12 mouse cellular contexts compared by ENCODE assay signal in the genomic region with DNA sequence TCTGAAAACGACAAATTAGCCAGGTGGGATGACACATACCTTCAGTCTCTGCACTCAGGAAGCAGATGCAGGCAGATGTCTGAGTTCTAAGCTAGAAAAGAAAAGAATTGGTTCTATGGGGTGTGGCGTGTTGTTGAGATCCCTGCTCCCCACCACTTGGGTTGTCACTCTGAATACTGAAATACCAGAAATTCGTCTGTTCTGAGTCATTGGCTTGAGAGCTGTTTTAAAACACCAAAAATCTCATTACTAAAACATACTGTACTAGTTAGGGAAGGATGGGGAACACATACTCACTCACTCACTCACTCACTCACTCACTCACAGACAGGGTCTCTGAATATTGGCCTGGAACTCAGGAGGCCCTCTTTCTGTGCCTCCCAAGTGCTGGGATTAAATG. TPM values are rescaled to one million over a fixed set of nuclear protein-coding genes. Genes with fewer than 3 reads are reported as not detected.
DNase-seq lines count a peak whose midpoint lies in the region; ATAC-seq and TF ChIP-seq lines count a peak whose summit lies in the region.
"Had no signal": no experiment of that assay in that cellular context is flagged by ENCODE, and none has a peak within 500 bp of the region (broad histone marks: within the 10 kb centered on the region; RNA-seq: fewer than 3 reads in every experiment).

No protein-coding gene starts in this region.

- 45% methylated on average over 3 of the region's 3 CpGs for WGBS in kidney, postnatal 0 days
- 50% methylated on average over 3 of the region's 3 CpGs for WGBS in forebrain, postnatal 0 days
- 59% methylated on average over 3 of the region's 3 CpGs for WGBS in midbrain, embryonic 15.5 days

- peaks cover 16% of the 10 kb centered on the region for H3K4me1 ChIP-seq in kidney, postnatal 0 days (replicated peaks; ENCODE audit: insufficient read depth, low read length)
- H3K4me1 ChIP-seq in forebrain, postnatal 0 days (ENCODE audit: insufficient read depth) = peaks cover 33% of the 10 kb centered on the region
- H3K4me1 ChIP-seq in midbrain, embryonic 15.5 days = peaks cover 59% of the 10 kb centered on the region

- no peak overlapping the region for H3K4me3 ChIP-seq in kidney, postnatal 0 days (replicated peaks; ENCODE audit: low read depth, low read length)
- no peak overlapping the region for H3K4me3 ChIP-seq in forebrain, postnatal 0 days (ENCODE audit: low read depth, low read length)
- no peak overlapping the region for H3K4me3 ChIP-seq in midbrain, embryonic 15.5 days
- H3K4me3 ChIP-seq: erythroblast, embryonic 14.5 days; megakaryocyte, embryonic 14.5 days had no signal

- H3K9ac ChIP-seq in kidney, postnatal 0 days (ENCODE audit: low read depth, low read length) = peak overlapping the region; percentile 6; the same call in 1 of the 2 replicates
- H3K9ac ChIP-seq in forebrain, postnatal 0 days = no peak overlapping the region
- 0 out of 2 replicates have a peak overlapping the region, but pooled peaks have one; percentile 12 for H3K9ac ChIP-seq in midbrain, embryonic 15.5 days

- TF ChIP-seq CTCF in kidney, postnatal 0 days (IDR thresholded peaks at IDR 0.05; ENCODE audit: low read depth) = no peak
- TF ChIP-seq CTCF in forebrain, postnatal 0 days (IDR thresholded peaks at IDR 0.05; ENCODE audit: low read depth) = no peak

- ATAC-seq in kidney, postnatal 0 days (replicated peaks; ENCODE audit: low FRiP score, low read depth) = no peak
- no peak for ATAC-seq in forebrain, postnatal 0 days
- no peak for ATAC-seq in midbrain, embryonic 15.5 days (replicated peaks)

- H3K36me3 ChIP-seq in kidney, postnatal 0 days (ENCODE audit: insufficient read depth, low read length) = no peaks in the 10 kb centered on the region
- peaks cover 11% of the 10 kb centered on the region; the same call in 1 of the 2 replicates for H3K36me3 ChIP-seq in forebrain, postnatal 0 days (ENCODE audit: insufficient read depth)
- H3K36me3 ChIP-seq in midbrain, embryonic 15.5 days (replicated peaks) = no peaks in the 10 kb centered on the region

- DNase-seq in kidney, postnatal 0 days (ENCODE audit: low spot score) = no peak
- no peak for DNase-seq in kidney, adult 18-20 months
- peak; percentile 68 for DNase-seq in NIH3T3 (ENCODE audit: low read depth)
- no peak for DNase-seq in forebrain, postnatal 0 days
- no peak for DNase-seq in thymus, postnatal 4 days
- no peak for DNase-seq in urinary bladder, postnatal 25 days (ENCODE audit: low spot score)
- no peak for DNase-seq in natural killer cell, adult 2 months (ENCODE audit: low spot score in 2 of 2)
- DNase-seq: layer of hippocampus, postnatal 36 days had no signal

- H3K4me2 ChIP-seq in kidney, postnatal 0 days (ENCODE audit: low read length) = peak overlapping the region; percentile 23
- peak overlapping the region; percentile 73 for H3K4me2 ChIP-seq in forebrain, postnatal 0 days (ENCODE audit: low read depth)
- H3K4me2 ChIP-seq in midbrain, embryonic 15.5 days = peak overlapping the region; percentile 75

- no peaks in the 10 kb centered on the region for H3K9me3 ChIP-seq in kidney, postnatal 0 days (replicated peaks; ENCODE audit: low read length)
- no peaks in the 10 kb centered on the region for H3K9me3 ChIP-seq in forebrain, postnatal 0 days (ENCODE audit: low read length)
- no peaks in the 10 kb centered on the region for H3K9me3 ChIP-seq in midbrain, embryonic 15.5 days
- H3K9me3 ChIP-seq: megakaryocyte, embryonic 14.5 days had no signal

- H3K27ac ChIP-seq in kidney, postnatal 0 days = no peak overlapping the region
- no peak overlapping the region; the same call in 1 of the 2 replicates for H3K27ac ChIP-seq in forebrain, postnatal 0 days (ENCODE audit: low read depth, low read length)
- no peak overlapping the region for H3K27ac ChIP-seq in midbrain, embryonic 15.5 days

- no peaks in the 10 kb centered on the region for H3K27me3 ChIP-seq in kidney, postnatal 0 days (ENCODE audit: insufficient read depth, low read length)
- H3K27me3 ChIP-seq in forebrain, postnatal 0 days (ENCODE audit: insufficient read depth, low read length) = no peaks in the 10 kb centered on the region
- no peaks in the 10 kb centered on the region for H3K27me3 ChIP-seq in midbrain, embryonic 15.5 days (replicated peaks)
- H3K27me3 ChIP-seq: megakaryocyte, embryonic 14.5 days had no signal

RNA-seq across cellular contexts. Expression of gene Ywhae, which starts 4.3 kb away (rescaled TPM):
- 707 and 805 TPM in 2 replicates for polyA plus RNA-seq in kidney, postnatal 0 days (2015; fragmentation: Nextera tagmentation; extraction: Ambion mirVana)
- 309 and 330 TPM in 2 replicates for total RNA-seq in forebrain, postnatal 0 days (2014; rRNA removed)
- polyA plus RNA-seq in forebrain, postnatal 0 days (2015; fragmentation: Nextera tagmentation; extraction: Ambion mirVana) = 1,517 and 1,700 TPM in 2 replicates
- polyA plus RNA-seq in midbrain, embryonic 15.5 days (2015; fragmentation: Nextera tagmentation; extraction: Ambion mirVana) = 1,262 and 1,349 TPM in 2 replicates

RNA-seq across cellular contexts. Expression of gene Crk, which starts 57.9 kb away (rescaled TPM):
- 106 and 112 TPM in 2 replicates for polyA plus RNA-seq in kidney, postnatal 0 days (2015; fragmentation: Nextera tagmentation; extraction: Ambion mirVana)
- 88.7 and 89.8 TPM in 2 replicates for total RNA-seq in forebrain, postnatal 0 days (2014; rRNA removed)
- 90.9 and 93.4 TPM in 2 replicates for polyA plus RNA-seq in forebrain, postnatal 0 days (2015; fragmentation: Nextera tagmentation; extraction: Ambion mirVana)
- polyA plus RNA-seq in midbrain, embryonic 15.5 days (2015; fragmentation: Nextera tagmentation; extraction: Ambion mirVana) = 117 and 118 TPM in 2 replicates

RNA-seq across cellular contexts. Expression of gene Doc2b, which starts 58.9 kb away (rescaled TPM):
- polyA plus RNA-seq in kidney, postnatal 0 days (2015; fragmentation: Nextera tagmentation; extraction: Ambion mirVana) = 0.41 and 0.51 TPM in 2 replicates
- 13.3 and 16.2 TPM in 2 replicates for total RNA-seq in forebrain, postnatal 0 days (2014; rRNA removed)
- polyA plus RNA-seq in forebrain, postnatal 0 days (2015; fragmentation: Nextera tagmentation; extraction: Ambion mirVana) = 3.5 and 5.3 TPM in 2 replicates
- polyA plus RNA-seq in midbrain, embryonic 15.5 days (2015; fragmentation: Nextera tagmentation; extraction: Ambion mirVana) = 3.7 and 4.3 TPM in 2 replicates
- total RNA-seq: hematopoietic stem cell, adult 5-6 weeks had no signal
- polyA plus RNA-seq: erythroblast, embryonic 14.5 days had no signal

Comparison
In these comparisons a context has a peak if more than half of its experiments do, and no peak if none do; other contexts are left out.
1. H3K4me2 ChIP-seq: peak in every context shown above with its lines; median percentile 75 in midbrain, embryonic 15.5 days; 73 in forebrain, postnatal 0 days; 23 in kidney, postnatal 0 days.